Comparison of ENCODE assay signal across 7 mouse cellular contexts in genomic region chrX:37126671-37127358, GRCm38 (mm10). TPM values are rescaled to one million over a fixed set of nuclear protein-coding genes. Genes with fewer than 3 reads are reported as not detected.
DNase-seq lines count a peak whose midpoint lies in the region; ATAC-seq lines count a peak whose summit lies in the region.

Gene Nkap, plus strand, starts transcription at chrX:37126795.

- H3K27ac ChIP-seq in intestine, embryonic 14.5 days (ENCODE audit: low read depth) = peak within 1 kb of the TSS; percentile 61
- peak within 1 kb of the TSS; percentile 90 for H3K27ac ChIP-seq in midbrain, embryonic 10.5 days (replicated peaks)

- peak; percentile 85 for ATAC-seq in intestine, embryonic 14.5 days (replicated peaks; ENCODE audit: low FRiP score, low TSS enrichment, low read depth)

- peak; percentile 70 to 91 for DNase-seq in adrenal gland, adult (ENCODE audit: inconsistent age in 2 of 2, low spot score in 1 of 2)
- DNase-seq in embryo, embryonic 10.5 days (ENCODE audit: low spot score) = peak; percentile 82
- peak; percentile 50 for DNase-seq in gastrocnemius, postnatal 14 days
- DNase-seq in intestine, embryonic 14.5 days (ENCODE audit: low spot score) = peak; percentile 88
- peak; percentile 71 to 78 for DNase-seq in left cerebral cortex, postnatal 25 days (ENCODE audit: low spot score in 2 of 2)
- DNase-seq in midbrain, embryonic 10.5 days (ENCODE audit: low spot score) = peak; percentile 72
- DNase-seq in right cerebral cortex, postnatal 4 days = peak; percentile 68

- H3K9ac ChIP-seq in intestine, embryonic 14.5 days (ENCODE audit: low read length) = peak within 1 kb of the TSS; percentile 75

- WGBS in intestine, embryonic 14.5 days = 14% methylated on average over 58 of the region's 58 CpGs
- 12% methylated on average over 58 of the region's 58 CpGs for WGBS in midbrain, embryonic 10.5 days

- peaks cover 4% of the 10 kb centered on the region; the same call in 1 of the 2 replicates for H3K4me1 ChIP-seq in intestine, embryonic 14.5 days (replicated peaks; ENCODE audit: control insufficient read depth, insufficient read depth, low read length)
- peaks cover 11% of the 10 kb centered on the region for H3K4me1 ChIP-seq in midbrain, embryonic 10.5 days

- H3K4me2 ChIP-seq in intestine, embryonic 14.5 days (ENCODE audit: low read length) = peak within 1 kb of the TSS; percentile 55

- no peaks in the 10 kb centered on the region for H3K27me3 ChIP-seq in intestine, embryonic 14.5 days (replicated peaks; ENCODE audit: control insufficient read depth, insufficient read depth, low read length)
- H3K27me3 ChIP-seq in midbrain, embryonic 10.5 days (ENCODE audit: low read depth, poor library complexity, severe bottlenecking) = no peaks in the 10 kb centered on the region

- intact Hi-C loops in gastrocnemius, postnatal 14 days (cut with DNase I; ENCODE audit: low total_unique reads) = no loop called here
- intact Hi-C loops in left cerebral cortex, postnatal 25 days (cut with DNase I) = no loop called here

- H3K9me3 ChIP-seq in intestine, embryonic 14.5 days (ENCODE audit: control insufficient read depth, low read length) = no peaks in the 10 kb centered on the region
- no peaks in the 10 kb centered on the region for H3K9me3 ChIP-seq in midbrain, embryonic 10.5 days (replicated peaks)

- peaks cover 4% of the 10 kb centered on the region for H3K36me3 ChIP-seq in intestine, embryonic 14.5 days (ENCODE audit: control insufficient read depth, insufficient read depth, low read length)
- peaks cover 7% of the 10 kb centered on the region for H3K36me3 ChIP-seq in midbrain, embryonic 10.5 days

- peak within 1 kb of the TSS; percentile 60 for H3K4me3 ChIP-seq in intestine, embryonic 14.5 days (ENCODE audit: low read depth, low read length)
- H3K4me3 ChIP-seq in midbrain, embryonic 10.5 days = peak within 1 kb of the TSS; percentile 73

RNA-seq across cellular contexts. Expression of gene Nkap, which starts in this region (rescaled TPM):
- total RNA-seq in gastrocnemius, postnatal 14 days (2021) = 1 to 10 TPM; 6.6 to 7.2 TPM
- polyA plus RNA-seq in intestine, embryonic 14.5 days (2014; fragmentation: Nextera tagmentation; extraction: Ambion mirVana) = 15.1 and 16.4 TPM in 2 replicates
- total RNA-seq in left cerebral cortex, postnatal 25 days (2021) = 10 to 100 TPM; 12.5 to 14.1 TPM
- polyA plus RNA-seq in midbrain, embryonic 10.5 days (2016; fragmentation: Nextera tagmentation; extraction: Ambion mirVana) = 19.8 and 20.7 TPM in 2 replicates

Comparison
In these comparisons a context has a peak if more than half of its experiments do, and no peak if none do; other contexts are left out.
1. Peak in every context shown above with its lines: DNase-seq, ATAC-seq, H3K4me3 ChIP-seq and H3K27ac ChIP-seq.